Mouse (Mus musculus) kidney, postnatal 0 days (tissue): ENCODE measurements around the gene Mga. TPM values are rescaled to one million over a fixed set of nuclear protein-coding genes. Genes with fewer than 3 reads are reported as not detected.

Source experiments
- ATAC-seq: fragments of 200-750 bp; cut with Nextera tagmentation; replicated peaks from 2 replicates; pipeline ENCODE4 v1.8.0; 2017; ENCODE audit warnings: low read depth, moderate number of reproducible peaks, moderate TSS enrichment, moderate library complexity; ENCODE audit not compliant: low FRiP score
- DNase-seq: peaks from one replicate; pipeline ENCODE4 v3.0.0-alpha.2; 2016; ENCODE audit warnings: low spot score
- H3K27ac ChIP-seq: fragments of 300-500 bp; sonication (generic); 2 replicates; pipeline ENCODE4 v1.5.1; 2014; ENCODE audit warnings: mild to moderate bottlenecking
- H3K27me3 ChIP-seq: fragments of 300-500 bp; sonication (generic); 2 replicates; pipeline ENCODE4 v1.6.1; 2014; ENCODE audit warnings: low read length, mixed read lengths; ENCODE audit not compliant: insufficient read depth
- H3K36me3 ChIP-seq: fragments of 300-500 bp; sonication (generic); 2 replicates; pipeline ENCODE4 v1.6.1; 2014; ENCODE audit warnings: low read length, mixed read lengths; ENCODE audit not compliant: insufficient read depth
- H3K4me1 ChIP-seq: fragments of 300-500 bp; sonication (generic); replicated peaks from 2 replicates; pipeline ENCODE4 v1.6.1; 2014; ENCODE audit warnings: antibody characterized with exemption, low read length, mixed read lengths; ENCODE audit not compliant: insufficient read depth
- H3K4me2 ChIP-seq: fragments of 300-500 bp; sonication (generic); 2 replicates; pipeline ENCODE4 v1.6.1; 2014; ENCODE audit warnings: mild to moderate bottlenecking, low read length, moderate library complexity, mixed read lengths
- H3K4me3 ChIP-seq: fragments of 300-500 bp; sonication (generic); replicated peaks from 2 replicates; pipeline ENCODE4 v1.5.1; 2014; ENCODE audit warnings: low read depth, low read length
- H3K9ac ChIP-seq: fragments of 300-500 bp; sonication (generic); 2 replicates; pipeline ENCODE4 v1.6.1; 2014; ENCODE audit warnings: low read depth, low read length
- H3K9me3 ChIP-seq: fragments of 300-500 bp; sonication (generic); replicated peaks from 2 replicates; pipeline ENCODE4 v1.6.1; 2016; ENCODE audit warnings: low read length, inconsistent platforms, mixed read lengths
- CTCF ChIP-seq: IDR thresholded peaks from 2 replicates; pipeline ENCODE4 v1.5.1; 2016; ENCODE audit warnings: antibody characterized with exemption, low read depth, mild to moderate bottlenecking, moderate library complexity
- WGBS: fragments of 180-500 bp; shearing (Covaris S2); extraction: QIAGEN DNeasy Blood & Tissue Kit; methylation state at CpG from one replicate; pipeline ENCODE4 v1.1.7; 2014; 5-methylcytosine and 5-hydroxymethylcytosine counted together
- polyA plus RNA-seq: library from polyadenylated mRNA; unstranded; fragments of >200 nt; fragmentation: Nextera tagmentation; extraction: Ambion mirVana; gene quantifications from 2 replicates; pipeline ENCODE4 v1.2.1, GENCODE M21; 2015

The Mga gene
- polyA plus RNA-seq, 1 experiment from 2014 or later = 17.5 TPM

DNA sequence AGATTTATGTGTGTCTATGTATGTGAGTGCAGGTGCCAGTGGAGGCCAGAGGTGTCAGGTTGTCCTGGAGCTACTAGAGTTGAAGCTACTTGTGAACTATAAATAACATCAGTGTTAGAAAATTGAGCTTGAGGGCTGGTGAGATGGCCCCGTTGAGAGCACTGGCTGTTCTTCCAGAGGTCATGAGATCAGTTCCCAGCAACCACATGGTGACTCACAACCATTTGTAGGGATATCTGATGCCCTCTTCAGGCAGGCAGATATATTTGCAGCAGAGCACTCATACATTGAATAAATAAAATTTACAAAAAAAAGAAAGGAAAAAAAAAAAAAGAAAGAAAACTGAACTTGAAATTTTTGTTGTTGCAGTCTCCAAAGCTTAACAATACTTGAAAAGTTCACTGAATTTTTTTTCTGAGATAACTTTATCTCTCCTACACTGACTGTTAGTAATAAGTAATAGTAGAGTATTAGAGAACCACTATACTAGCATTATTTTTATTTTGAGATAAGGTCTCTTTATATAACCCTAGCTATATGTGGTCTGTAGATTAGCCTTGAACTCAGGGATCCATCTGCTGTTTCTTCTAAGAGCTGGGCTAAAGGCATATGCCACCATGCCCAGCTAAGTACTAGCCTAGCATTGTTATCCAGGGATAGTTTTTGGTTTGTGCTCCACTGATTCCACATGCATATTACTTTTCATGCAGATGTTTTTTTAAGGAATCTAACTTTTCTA is 20.8 kb downstream of the Mga start:
- ATAC-seq (no peak), DNase-seq (no peak)
- 0 out of 2 replicates have a peak, but pooled peaks have one; percentile 9 for TF ChIP-seq CTCF
- peaks cover 13% of the 10 kb centered on the region; the same call in 1 of the 2 replicates for H3K36me3 ChIP-seq
- no peak overlapping the region for H3K27ac ChIP-seq
- WGBS = 29% methylated on average over 1 of the region's 1 CpGs
- no peaks in the 10 kb centered on the region for H3K27me3 ChIP-seq
- H3K9ac ChIP-seq = no peak overlapping the region
- H3K9me3 ChIP-seq = no peaks in the 10 kb centered on the region
- H3K4me3 ChIP-seq = no peak overlapping the region
- H3K4me2 ChIP-seq = no peak overlapping the region
- no peaks in the 10 kb centered on the region for H3K4me1 ChIP-seq

DNA sequence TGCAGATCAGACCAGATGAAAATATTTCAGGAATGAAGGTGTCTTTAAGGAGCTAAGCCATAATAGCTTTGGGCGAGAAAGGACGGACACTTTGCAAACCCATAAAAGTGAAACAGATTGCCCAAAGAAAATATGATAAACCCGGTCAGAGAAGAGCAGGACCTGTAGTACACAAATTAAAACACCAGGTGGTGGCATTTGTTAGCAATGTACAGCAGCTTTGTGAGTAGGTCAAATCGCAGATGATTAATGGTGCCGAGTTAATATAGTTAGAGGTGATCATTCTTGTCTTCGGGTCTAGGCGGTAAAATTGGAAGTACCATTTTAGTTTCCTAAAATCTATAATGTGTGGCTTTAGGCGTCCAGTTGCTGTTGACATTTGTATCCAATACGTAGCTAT is 73.5 kb downstream of the Mga start:
- H3K27ac ChIP-seq = no peak overlapping the region
- no peaks in the 10 kb centered on the region for H3K9me3 ChIP-seq
- no peak overlapping the region for H3K4me2 ChIP-seq
- peaks cover 9% of the 10 kb centered on the region; the same call in 1 of the 2 replicates for H3K4me1 ChIP-seq
- ATAC-seq (no peak), DNase-seq (peak; percentile 85)
- WGBS = 34% methylated on average over 9 of the region's 9 CpGs
- no peaks in the 10 kb centered on the region for H3K27me3 ChIP-seq
- H3K9ac ChIP-seq = no peak overlapping the region
- TF ChIP-seq CTCF = peak; percentile 91
- 0 out of 2 replicates have a peak, but pooled peaks cover 2% of the 10 kb centered on the region for H3K36me3 ChIP-seq
- H3K4me3 ChIP-seq = no peak overlapping the region

DNA sequence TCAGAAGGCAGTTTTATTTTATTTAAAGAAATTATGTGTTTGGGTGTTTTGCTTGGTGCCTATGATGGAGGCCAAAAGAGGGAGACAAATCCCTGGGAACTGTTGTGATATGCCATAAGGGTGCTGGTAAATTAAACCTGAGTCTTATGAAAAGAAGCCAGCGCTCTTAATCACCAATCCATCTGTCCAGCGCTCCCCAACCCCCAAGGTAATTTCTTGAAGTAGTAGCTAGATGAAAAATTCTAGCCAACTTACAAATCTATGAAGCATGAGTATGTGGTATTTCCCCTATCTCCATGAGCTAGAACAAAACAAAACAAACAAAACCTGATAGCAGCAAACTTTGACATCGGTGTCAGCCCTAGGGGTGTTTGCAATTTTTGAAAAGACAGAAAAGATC is 74.3 kb downstream of the Mga start:
- ATAC-seq (no peak), DNase-seq (no peak)
- no peaks in the 10 kb centered on the region for H3K27me3 ChIP-seq
- no peaks in the 10 kb centered on the region for H3K9me3 ChIP-seq
- peaks cover 9% of the 10 kb centered on the region; the same call in 1 of the 2 replicates for H3K4me1 ChIP-seq
- H3K27ac ChIP-seq = no peak overlapping the region
- no peak overlapping the region for H3K9ac ChIP-seq
- H3K4me3 ChIP-seq = no peak overlapping the region
- 0 out of 2 replicates have a peak, but pooled peaks cover 2% of the 10 kb centered on the region for H3K36me3 ChIP-seq
- H3K4me2 ChIP-seq = peak overlapping the region; percentile 68; the same call in 1 of the 2 replicates
- TF ChIP-seq CTCF = no peak
- WGBS = 85% methylated on average over 3 of the region's 3 CpGs

DNA sequence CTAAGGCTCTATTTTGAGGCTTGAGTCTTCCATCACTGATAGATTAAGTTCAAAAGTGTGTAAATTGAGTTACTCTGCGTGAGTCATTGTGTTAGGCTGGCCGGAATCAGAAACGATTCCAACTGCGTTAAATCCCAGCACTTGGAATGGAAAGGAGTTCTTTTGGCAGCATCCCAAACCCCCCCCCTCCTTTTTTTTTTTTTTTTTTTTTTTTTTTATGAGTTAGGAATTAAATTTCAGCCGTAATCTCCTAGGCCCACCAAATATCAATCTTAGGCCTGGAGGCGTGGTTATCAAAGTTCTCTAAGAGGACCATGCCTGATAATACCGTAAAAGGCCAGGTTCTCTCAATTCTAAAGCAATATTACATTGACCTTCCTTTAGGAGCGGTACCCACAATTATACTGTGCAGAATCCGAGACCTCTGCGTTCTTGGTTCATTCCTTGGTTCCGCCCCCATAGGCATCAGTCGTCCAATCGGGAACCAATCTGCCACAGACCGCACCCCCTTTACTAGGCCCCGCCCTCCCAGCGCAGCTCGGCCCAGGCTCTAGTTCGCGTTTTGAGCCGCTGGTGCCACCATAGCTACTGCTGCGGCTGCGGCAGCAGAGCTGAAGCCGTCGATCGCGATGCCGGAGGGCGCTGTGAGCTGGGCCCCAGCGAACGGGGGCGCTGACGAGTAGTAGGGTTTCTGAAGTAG is 75.0 kb downstream of the Mga start:
- ATAC-seq (peak; percentile 99), DNase-seq (peak; percentile 99)
- H3K9ac ChIP-seq = peak overlapping the region; percentile 84
- peak; percentile 62 for TF ChIP-seq CTCF
- peaks cover 9% of the 10 kb centered on the region; the same call in 1 of the 2 replicates for H3K4me1 ChIP-seq
- H3K36me3 ChIP-seq = 0 out of 2 replicates have a peak, but pooled peaks cover 2% of the 10 kb centered on the region
- H3K9me3 ChIP-seq = no peaks in the 10 kb centered on the region
- H3K4me2 ChIP-seq = peak overlapping the region; percentile 68
- peak overlapping the region; percentile 77 for H3K27ac ChIP-seq
- no peaks in the 10 kb centered on the region for H3K27me3 ChIP-seq
- H3K4me3 ChIP-seq = peak overlapping the region; percentile 87
- 1% methylated on average over 32 of the region's 32 CpGs for WGBS

DNA sequence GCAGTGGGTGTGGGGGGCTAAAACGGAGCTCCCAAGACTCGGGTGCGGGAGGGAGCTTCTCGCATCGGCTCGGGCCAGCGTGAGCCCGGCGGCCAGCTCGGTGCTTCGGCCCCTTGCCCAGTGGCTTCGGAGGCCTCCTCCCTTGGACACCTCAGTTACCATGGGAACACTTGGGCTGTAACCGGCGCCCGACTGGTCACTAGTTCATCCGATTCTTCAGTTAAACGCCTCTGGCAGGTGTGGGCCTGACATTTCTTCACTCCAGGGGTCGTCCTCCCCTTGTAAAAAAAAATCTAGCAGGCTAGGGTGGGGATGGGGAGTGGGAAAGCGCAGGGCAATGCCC is 75.5 kb downstream of the Mga start, which contains the start of gene Mapkbp1:
Gene Mapkbp1, plus strand, starts transcription at position 163 of the 343 bp plus-strand sequence.
- no peak; the same call in 1 of the 2 replicates for TF ChIP-seq CTCF
- H3K9me3 ChIP-seq = no peaks in the 10 kb centered on the region
- DNase-seq (no peak), ATAC-seq (peak; percentile 91)
- H3K4me2 ChIP-seq = peak within 1 kb of the TSS; percentile 68
- H3K36me3 ChIP-seq = 0 out of 2 replicates have a peak, but pooled peaks cover 2% of the 10 kb centered on the region
- peaks cover 9% of the 10 kb centered on the region; the same call in 1 of the 2 replicates for H3K4me1 ChIP-seq
- H3K9ac ChIP-seq = peak within 1 kb of the TSS; percentile 84
- H3K27me3 ChIP-seq = no peaks in the 10 kb centered on the region
- under 1% methylated on average over 19 of the region's 19 CpGs for WGBS
- peak within 1 kb of the TSS; percentile 87 for H3K4me3 ChIP-seq
- H3K27ac ChIP-seq = peak within 1 kb of the TSS; percentile 77

DNA sequence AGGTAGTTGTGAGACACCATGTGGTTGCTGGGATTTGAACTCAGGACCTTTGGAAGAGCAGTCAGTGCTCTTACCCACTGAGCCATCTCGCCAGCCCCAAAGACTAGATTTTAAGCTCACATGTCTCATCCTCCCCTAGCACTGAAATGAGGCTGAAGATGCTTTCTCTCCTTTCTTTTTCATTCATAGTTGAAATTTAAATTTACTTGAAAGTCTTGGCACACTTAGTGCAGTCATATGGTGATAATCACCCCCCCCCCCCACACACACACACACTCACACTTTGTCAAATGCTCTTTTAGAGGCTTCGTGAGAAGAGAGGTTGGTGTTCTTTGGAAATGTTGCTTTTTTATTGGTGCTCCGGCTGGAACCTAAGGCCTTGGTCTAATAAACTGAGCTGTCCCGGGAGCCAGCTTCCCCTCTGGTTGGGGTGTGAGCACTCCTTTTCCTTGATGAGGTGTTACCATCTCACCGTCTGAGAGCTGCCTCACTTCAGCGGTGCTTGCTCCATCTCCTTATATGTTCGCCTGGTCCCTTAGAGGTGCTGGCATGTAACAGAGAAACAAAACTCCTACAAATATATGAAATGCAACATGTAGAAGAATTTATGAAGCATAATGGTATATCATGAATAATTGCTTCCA is 83.4 kb downstream of the Mga start:
- H3K4me1 ChIP-seq = no peaks in the 10 kb centered on the region
- WGBS = 64% methylated on average over 7 of the region's 7 CpGs
- TF ChIP-seq CTCF = no peak
- no peak overlapping the region for H3K9ac ChIP-seq
- H3K9me3 ChIP-seq = no peaks in the 10 kb centered on the region
- DNase-seq (no peak), ATAC-seq (no peak)
- no peak overlapping the region for H3K4me2 ChIP-seq
- H3K4me3 ChIP-seq = no peak overlapping the region
- no peaks in the 10 kb centered on the region for H3K27me3 ChIP-seq
- H3K36me3 ChIP-seq = no peaks in the 10 kb centered on the region
- H3K27ac ChIP-seq = no peak overlapping the region
